Mouse (Mus musculus) embryonic fibroblast, embryonic 13.5 days (primary cell): ENCODE measurements around the gene Tfap2e. TPM values are rescaled to one million over a fixed set of nuclear protein-coding genes. Genes with fewer than 3 reads are reported as not detected.

ENCODE experiments used
- H3K27ac ChIP-seq: 2 replicates; pipeline ENCODE4 v1.5.1; 2012; ENCODE audit warnings: low read length, control low read depth, inconsistent platforms; ENCODE audit not compliant: insufficient read depth
- H3K4me1 ChIP-seq: 2 replicates; pipeline ENCODE4 v1.6.1; 2011; ENCODE audit warnings: low read length; ENCODE audit not compliant: control insufficient read depth, insufficient read depth
- H3K4me3 ChIP-seq: 2 replicates; pipeline ENCODE4 v1.5.1; 2011; ENCODE audit warnings: mild to moderate bottlenecking, control low read depth, low read length; ENCODE audit not compliant: insufficient read depth
- CTCF ChIP-seq: IDR thresholded peaks from 2 replicates; pipeline ENCODE4 v1.5.1; 2011; ENCODE audit warnings: mild to moderate bottlenecking, control low read depth, low read length, moderate library complexity, borderline replicate concordance; ENCODE audit not compliant: insufficient read depth
- POLR2A ChIP-seq: IDR thresholded peaks from 2 replicates; pipeline ENCODE4 v1.6.1; 2011; ENCODE audit warnings: low read depth, mild to moderate bottlenecking, control low read depth, low read length, moderate library complexity
- polyA plus RNA-seq: library from polyadenylated mRNA; stranded (reverse); fragments of >200 nt; gene quantifications from 2 replicates; pipeline ENCODE4 v1.2.4, GENCODE M21; 2011; ENCODE audit warnings: low read depth; ENCODE audit not compliant: missing spikeins, insufficient read length

Gene Tfap2e
- polyA plus RNA-seq, 1 experiment = not detected

- Histone ChIP-seq H3K4me1 (no peaks in the 10 kb centered on the region), H3K27ac (no peak overlapping the region), H3K4me3 (no peak overlapping the region)
- TF ChIP-seq CTCF (no peak), POLR2A (no peak)
Measured at GRCm38 (mm10) chr4:126706630-126707438, 29.2 kb downstream of the Tfap2e start.

- Histone ChIP-seq H3K27ac (no peak overlapping the region), H3K4me1 (no peaks in the 10 kb centered on the region), H3K4me3 (no peak overlapping the region)
- no peak for TF ChIP-seq POLR2A
- no peak for TF ChIP-seq CTCF
Measured at GRCm38 (mm10) chr4:126696908-126697307, 39.1 kb downstream of the Tfap2e start.

DNA sequence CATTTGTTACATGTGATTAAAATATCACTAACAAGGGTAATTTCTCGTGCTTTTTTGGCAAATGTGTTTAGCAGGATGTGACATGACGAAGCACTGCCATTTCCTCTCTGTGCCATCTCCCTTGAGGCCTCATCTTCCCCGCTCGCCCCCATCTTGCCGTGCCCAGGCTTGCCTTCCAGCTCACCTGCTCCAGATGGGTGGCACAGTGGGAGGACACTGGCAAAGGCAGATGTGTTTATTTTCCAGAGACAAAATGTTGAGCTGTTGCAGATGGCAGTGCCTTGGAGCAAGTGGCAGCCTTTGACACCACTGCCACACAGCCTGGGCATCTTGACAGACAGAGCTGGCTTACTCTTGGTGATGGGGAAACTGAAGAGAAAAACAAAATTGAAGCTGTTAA lies 43.0 kb downstream of the Tfap2e start:
- TF ChIP-seq POLR2A (no peak), CTCF (no peak)
- no peak overlapping the region for H3K27ac ChIP-seq
- no peak overlapping the region for H3K4me3 ChIP-seq
- H3K4me1 ChIP-seq = no peaks in the 10 kb centered on the region

DNA sequence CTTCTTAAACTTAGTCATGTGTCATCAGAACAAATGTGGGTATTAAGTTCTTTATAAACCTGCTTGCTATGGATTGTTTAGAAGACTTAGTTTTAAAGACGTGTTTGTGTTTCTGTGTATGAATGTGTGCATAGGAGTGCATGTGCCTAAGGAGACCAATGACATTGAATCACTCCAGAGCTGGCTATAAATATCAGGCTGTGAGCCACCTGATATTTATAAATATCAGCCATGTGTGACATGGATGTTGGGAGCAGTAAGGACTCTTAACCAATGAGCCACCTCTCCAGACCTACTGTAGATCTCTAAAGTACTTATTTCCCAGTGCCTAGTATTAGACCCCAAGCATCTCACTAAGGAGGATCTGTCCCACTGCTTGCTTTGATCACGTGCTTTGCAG lies 46.6 kb downstream of the Tfap2e start:
- TF ChIP-seq POLR2A (no peak), CTCF (no peak)
- Histone ChIP-seq H3K4me1 (no peaks in the 10 kb centered on the region), H3K4me3 (no peak overlapping the region), H3K27ac (no peak overlapping the region)

DNA sequence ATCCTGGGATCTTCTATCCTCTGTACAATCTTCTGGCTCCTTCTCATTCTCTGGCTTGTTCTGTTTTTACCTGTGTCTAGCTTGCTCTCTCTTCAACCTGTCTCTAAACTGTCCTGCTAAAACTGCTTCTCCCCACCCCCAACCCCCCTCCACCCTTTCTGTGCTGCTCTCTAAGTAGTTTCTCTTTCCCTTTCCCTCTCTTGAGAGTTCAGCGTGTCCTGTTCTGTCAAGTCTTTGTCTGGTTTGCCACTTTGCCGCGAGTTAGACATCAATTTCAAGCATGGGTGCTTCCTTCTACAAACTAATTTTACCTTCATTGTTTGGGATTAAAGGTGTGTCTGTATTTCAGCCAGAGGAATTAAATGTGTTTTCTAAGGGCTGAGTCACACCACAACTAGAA lies 53.0 kb downstream of the Tfap2e start:
- no peak overlapping the region for H3K27ac ChIP-seq
- TF ChIP-seq POLR2A (no peak), CTCF (no peak)
- H3K4me1 ChIP-seq = no peaks in the 10 kb centered on the region; the same call in 1 of the 2 replicates

GRCm38 (mm10) chr4:126682298-126682697 lies 53.7 kb downstream of the Tfap2e start:
- Histone ChIP-seq H3K4me3 (no peak overlapping the region), H3K4me1 (no peaks in the 10 kb centered on the region; the same call in 1 of the 2 replicates), H3K27ac (no peak overlapping the region)
- TF ChIP-seq POLR2A (no peak), CTCF (no peak)

More for the DNA sequence above, 53.0 kb downstream of the Tfap2e start:
- no peak overlapping the region for H3K4me3 ChIP-seq

- TF ChIP-seq CTCF (no peak), POLR2A (peak; percentile 92)
- Histone ChIP-seq H3K4me3 (peak within 1 kb of the TSS; percentile 92), H3K4me1 (no peaks in the 10 kb centered on the region; the same call in 1 of the 2 replicates), H3K27ac (peak within 1 kb of the TSS; percentile 20; the same call in 1 of the 2 replicates)
Measured at GRCm38 (mm10) chr4:126677054-126678003, 58.7 kb downstream of the Tfap2e start, which contains the start of gene Psmb2. Gene Psmb2, plus strand, starts transcription at chr4:126677630.

DNA sequence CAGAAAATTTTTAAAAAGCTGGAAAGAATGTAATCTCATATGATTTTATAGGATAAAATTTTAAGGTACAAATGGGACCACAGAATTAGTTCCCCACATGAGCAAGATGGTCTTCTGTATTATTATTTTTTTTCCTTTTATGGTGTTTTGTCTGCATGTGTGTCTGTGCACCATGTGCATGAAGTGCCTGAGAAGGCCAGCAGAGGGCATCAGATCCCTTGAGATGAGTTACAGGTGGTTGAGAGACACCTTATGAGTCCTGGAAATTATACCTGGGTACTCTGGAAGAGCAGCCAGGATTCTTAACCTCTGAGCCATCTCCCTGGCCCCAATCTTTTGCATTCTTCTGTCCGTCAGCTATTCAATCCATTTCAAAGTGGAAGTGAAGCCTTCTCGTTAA lies 69.0 kb downstream of the Tfap2e start:
- TF ChIP-seq POLR2A = no peak
- TF ChIP-seq CTCF = no peak

More for the DNA sequence above, 69.0 kb downstream of the Tfap2e start:
- no peak overlapping the region for H3K4me3 ChIP-seq
- H3K4me1 ChIP-seq = no peaks in the 10 kb centered on the region
- no peak overlapping the region for H3K27ac ChIP-seq

Other genes with a start within 250 kb of the Tfap2e start
- 1.2 and 1.9 TPM in 2 replicates for gene Ago4, start 202.8 kb downstream of the Tfap2e start, polyA plus RNA-seq
- 23.3 and 29.2 TPM in 2 replicates for gene Clspn, start 179.3 kb downstream of the Tfap2e start, polyA plus RNA-seq
- gene 5730409E04Rik, start 126.4 kb downstream of the Tfap2e start, polyA plus RNA-seq = 19.1 and 20.1 TPM in 2 replicates
- 288 and 303 TPM in 2 replicates for gene Psmb2, start 58.6 kb downstream of the Tfap2e start, polyA plus RNA-seq
- 16.7 and 18.3 TPM in 2 replicates for gene Ncdn, start 17.2 kb upstream of the Tfap2e start, polyA plus RNA-seq
- gene AU040320, start 17.3 kb upstream of the Tfap2e start, polyA plus RNA-seq = 21.6 and 30.6 TPM in 2 replicates
- 53.3 and 59.7 TPM in 2 replicates for gene Zmym4, start 231.9 kb upstream of the Tfap2e start, polyA plus RNA-seq